Mouse (Mus musculus): ENCODE measurements around the gene Gstp3.

GRCm38 (mm10) chr19:4098426-4098825 is 39.1 kb upstream of the Gstp3 start:
- no peak for TF ChIP-seq CTCF (IDR thresholded peaks at IDR 0.05; ENCODE audit: insufficient read depth, low read length)
- no peak for TF ChIP-seq POLR2A (IDR thresholded peaks at IDR 0.05; ENCODE audit: borderline replicate concordance, extremely low read depth, low read depth, low read length)

All from lung, adult 2 months (tissue).